Mouse (Mus musculus) liver, embryonic 18 days (tissue): Measurements from ENCODE around the gene Elavl2. TPM values are rescaled to one million over a fixed set of nuclear protein-coding genes. Genes with fewer than 3 reads are reported as not detected.

Experiments
- polyA plus RNA-seq: library from polyadenylated mRNA; depleted of rRNA; stranded (reverse); fragments of >200 nt; gene quantifications from 2 replicates; pipeline ENCODE4 v1.2.3, GENCODE M21; 2012; rRNA removed

Elavl2 gene
- polyA plus RNA-seq: 0.02 and 0.05 TPM in 2 replicates

DNA sequence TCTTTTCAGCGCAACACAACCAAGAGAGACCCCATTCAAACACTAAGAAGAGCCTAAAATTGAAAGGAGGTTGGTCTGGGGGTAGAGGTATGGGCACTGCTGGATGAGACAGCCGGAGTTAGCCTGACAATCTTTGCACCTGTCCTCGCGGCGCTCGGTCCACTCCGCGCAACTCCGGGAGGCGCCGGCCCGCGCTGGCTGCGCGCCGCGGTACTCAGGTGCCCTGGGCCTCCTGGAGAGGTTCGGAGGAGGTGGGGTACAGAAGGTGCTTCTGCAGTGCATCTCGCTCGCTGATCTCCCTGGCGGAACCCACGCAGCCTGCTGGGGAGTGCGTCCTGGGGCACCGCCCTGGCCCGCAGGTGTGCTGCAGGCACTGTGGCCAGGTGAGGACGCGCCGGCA is at the start of gene Elavl2:
Gene Elavl2, minus strand, starts transcription at position 363 of the 400 bp plus-strand sequence.

